Mouse (Mus musculus): ENCODE data around the gene Clba1. TPM values are rescaled to one million over a fixed set of nuclear protein-coding genes. Genes with fewer than 3 reads are reported as not detected.

The Clba1 gene
- polyA plus RNA-seq (2017; shearing (Covaris generic)) = under 1 TPM in 1 of 2 experiments, not detected in 1; 0.82 TPM

DNA sequence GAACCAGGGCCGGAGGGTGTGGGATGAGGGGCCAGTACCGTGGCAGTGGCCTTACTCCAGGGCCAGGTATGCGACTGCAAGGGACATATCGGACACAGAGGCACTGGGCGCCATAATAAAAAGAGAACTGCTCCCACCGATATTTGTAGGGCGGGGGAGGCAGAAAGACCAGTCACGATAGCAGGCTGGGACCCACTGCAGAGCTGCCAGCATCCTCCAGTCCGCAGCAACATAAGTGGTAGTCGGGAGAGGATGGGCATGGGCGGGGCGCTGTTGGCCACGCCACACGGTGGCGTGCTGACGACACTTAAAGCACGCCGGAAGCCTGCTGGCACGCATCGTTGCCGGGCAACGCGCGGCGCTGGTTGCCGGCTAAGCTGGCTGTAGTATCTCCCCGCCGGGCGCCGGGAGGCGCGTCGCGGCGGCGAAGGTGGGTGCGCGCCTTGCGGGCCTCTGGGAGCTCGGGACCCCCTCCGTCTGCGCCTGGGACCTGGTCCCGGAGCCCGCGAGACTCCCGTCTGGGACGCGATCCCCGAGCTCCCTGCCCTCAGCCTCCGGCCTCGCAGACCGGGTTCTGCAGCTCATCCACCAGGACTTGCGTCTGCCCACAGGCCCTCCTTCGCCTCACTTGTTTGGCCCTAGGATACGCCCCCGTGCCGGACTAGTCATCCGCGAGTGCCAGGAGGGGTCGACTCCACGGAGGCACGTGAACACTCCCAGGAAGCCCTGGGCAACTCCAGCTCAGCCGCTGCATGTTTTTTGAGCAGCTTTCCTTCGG, at the start of gene Clba1:
TSS of gene Clba1 (plus strand) at position 351 of the 778 bp plus-strand sequence.

DNA sequence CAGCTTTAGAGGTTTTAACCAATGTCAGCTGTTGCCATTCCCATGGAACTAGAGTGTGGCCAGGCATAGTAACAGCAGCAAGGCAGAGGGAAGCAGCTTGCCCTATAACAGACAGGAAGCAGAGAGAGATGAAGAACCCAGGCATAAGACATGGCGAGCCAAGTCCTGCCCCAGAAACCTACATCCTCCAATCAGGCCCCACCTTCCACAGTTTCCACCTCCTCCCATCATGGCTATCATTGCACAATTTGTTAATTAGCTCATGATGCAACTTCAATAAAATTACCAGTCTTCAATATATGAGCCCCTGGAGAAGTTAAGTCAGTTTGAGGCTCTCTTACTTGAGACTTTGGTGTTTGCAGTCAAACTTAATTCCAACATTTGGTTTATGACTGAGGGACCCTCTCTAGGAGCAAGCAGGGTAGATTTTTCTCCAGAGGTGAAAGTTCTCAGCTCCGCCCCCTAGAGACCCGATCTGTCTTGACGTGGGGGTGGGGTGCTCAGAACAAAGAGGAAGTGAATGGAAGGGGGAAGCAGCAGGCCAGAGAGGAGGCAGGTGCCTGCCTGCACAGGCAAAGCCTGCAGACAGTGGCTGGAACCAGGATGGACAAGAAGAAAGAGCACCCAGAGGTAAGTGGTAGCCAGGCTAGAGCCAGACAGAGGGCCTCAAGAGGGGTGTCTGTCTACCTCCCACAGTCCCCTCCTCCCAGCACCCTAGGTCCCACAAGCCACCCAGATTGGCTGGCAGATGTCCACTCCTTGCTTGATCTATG, 48.4 kb upstream of the Clba1 start, which contains the start of gene Pld4:
TSS of gene Pld4 (plus strand) at position 502 of the 773 bp plus-strand sequence.

DNA sequence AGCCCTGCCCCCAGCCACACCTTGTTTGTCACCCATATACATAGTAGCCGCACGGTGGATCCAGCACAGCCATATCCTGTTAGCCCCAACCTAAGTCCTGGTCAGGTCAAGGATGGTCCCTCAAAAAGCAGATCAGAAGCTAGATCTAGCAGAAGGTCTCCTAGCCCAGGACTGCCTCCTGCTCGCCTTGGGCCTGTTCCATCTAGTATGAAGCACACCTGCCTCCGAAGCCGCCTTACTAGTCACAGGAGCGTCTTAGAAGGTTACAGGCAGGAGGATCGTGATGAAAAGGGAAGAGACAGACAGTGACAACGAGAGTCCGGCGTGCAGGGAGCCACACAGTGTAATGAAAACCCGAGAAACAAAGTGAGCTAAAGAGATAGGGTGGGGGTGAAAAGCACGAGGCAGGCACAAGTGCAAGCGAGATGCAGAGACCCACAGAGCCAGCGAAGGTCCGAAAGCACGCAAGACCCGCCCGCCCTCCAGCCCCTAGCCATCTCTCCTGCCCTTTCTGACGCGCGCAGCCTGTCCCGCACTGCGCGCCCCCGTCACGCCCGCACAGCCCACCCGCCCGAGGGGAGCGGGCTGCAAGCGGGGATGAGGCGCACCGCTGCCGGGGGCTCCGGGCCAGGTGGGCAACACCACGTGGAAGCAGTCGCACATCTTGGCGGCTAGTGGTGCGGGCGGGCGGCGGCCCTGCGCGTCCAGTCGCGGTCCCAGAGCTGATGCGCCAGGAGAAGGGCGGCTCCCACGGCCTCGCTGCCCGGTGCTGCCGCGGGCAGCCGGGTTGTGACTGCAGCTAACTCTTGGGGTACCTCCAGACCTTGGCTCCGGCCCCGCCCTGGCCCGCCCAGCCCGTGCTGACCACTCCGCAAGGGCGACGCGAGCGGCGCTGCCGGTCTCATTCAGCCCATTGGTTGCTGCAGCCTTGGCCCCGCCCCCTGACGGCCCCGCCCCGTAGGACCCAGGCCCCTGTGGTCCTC, 6.6 kb upstream of the Clba1 start, which contains the start of gene Ahnak2:
TSS of gene Ahnak2 (minus strand) at position 794 of the 983 bp plus-strand sequence.

DNA sequence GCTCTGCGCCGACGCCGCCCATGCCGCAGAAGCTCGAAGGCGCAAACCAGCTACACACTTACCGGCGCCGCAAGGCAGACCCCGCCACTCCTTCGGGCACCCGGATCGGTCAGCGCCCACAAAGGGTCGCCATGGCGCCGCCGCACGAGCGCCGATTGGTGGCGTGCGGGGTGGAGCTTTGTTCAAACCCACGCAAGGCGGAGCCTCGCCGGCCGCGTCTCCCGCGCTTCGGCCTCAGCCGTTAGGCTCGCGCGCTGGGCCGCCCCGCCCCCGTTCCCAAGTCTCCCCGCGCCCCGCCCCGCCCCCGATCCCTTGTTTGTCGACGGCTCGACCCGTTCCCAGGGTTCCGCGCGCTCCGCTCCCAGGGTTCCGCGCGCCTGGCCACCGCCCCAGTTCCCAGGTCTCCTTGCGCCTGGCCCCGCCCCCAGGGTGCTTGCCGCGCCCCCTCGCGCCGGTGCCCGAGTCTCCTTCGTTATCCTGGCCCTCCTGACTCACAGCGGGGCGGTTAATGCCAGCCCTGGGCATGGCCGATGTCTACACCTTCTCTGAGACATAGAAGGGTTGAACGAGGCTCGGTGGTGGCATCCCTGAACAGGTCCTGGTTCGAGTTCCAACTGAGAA, 20.6 kb downstream of the Clba1 start, which contains the start of gene Cdca4:
TSS of gene Cdca4 (minus strand) at position 180 of the 621 bp plus-strand sequence.

Other genes with a start within 250 kb of the Clba1 start
- 10 to 100 TPM; 13.0 to 22.7 TPM for gene Inf2, start 220.2 kb upstream of the Clba1 start, polyA plus RNA-seq (2017; shearing (Covaris generic))
- 1 to 10 TPM; 1.8 to 5.6 TPM for gene Adssl1, start 188.9 kb upstream of the Clba1 start, polyA plus RNA-seq (2017; shearing (Covaris generic))
- 10 to 100 TPM; 33.8 to 36.5 TPM for gene Siva1, start 164.3 kb upstream of the Clba1 start, polyA plus RNA-seq (2017; shearing (Covaris generic))
- 100 to 1,000 TPM; 163 to 181 TPM for gene Akt1, start 134.1 kb upstream of the Clba1 start, polyA plus RNA-seq (2017; shearing (Covaris generic))
- 1 to 10 TPM; 3.5 to 5.5 TPM for gene Zbtb42, start 130.1 kb upstream of the Clba1 start, polyA plus RNA-seq (2017; shearing (Covaris generic))
- 10 to 100 TPM in 1 of 2 experiments, 1 to 10 TPM in 1; 9.6 to 20.3 TPM for gene Cep170b, start 88.5 kb upstream of the Clba1 start, polyA plus RNA-seq (2017; shearing (Covaris generic))
- 10 to 100 TPM in 1 of 2 experiments, 1 to 10 TPM in 1; 1.3 to 18.1 TPM for gene Pld4, start 48.3 kb upstream of the Clba1 start, polyA plus RNA-seq (2017; shearing (Covaris generic))
- gene Ahnak2, start 6.3 kb upstream of the Clba1 start, polyA plus RNA-seq (2017; shearing (Covaris generic)) = not detected
- gene Cdca4, start 20.5 kb downstream of the Clba1 start, polyA plus RNA-seq (2017; shearing (Covaris generic)) = 10 to 100 TPM; 69.2 to 88.8 TPM
- gene Gpr132, start 59.3 kb downstream of the Clba1 start, polyA plus RNA-seq (2017; shearing (Covaris generic)) = 10 to 100 TPM; 32.3 to 44.6 TPM
- 1 to 10 TPM; 2.0 to 2.2 TPM for gene Jag2, start 120.8 kb downstream of the Clba1 start, polyA plus RNA-seq (2017; shearing (Covaris generic))
- 10 to 100 TPM; 33.2 to 42.5 TPM for gene Nudt14, start 133.2 kb downstream of the Clba1 start, polyA plus RNA-seq (2017; shearing (Covaris generic))
- gene Btbd6, start 167.5 kb downstream of the Clba1 start, polyA plus RNA-seq (2017; shearing (Covaris generic)) = 10 to 100 TPM; 48.9 to 59.9 TPM
- gene Brf1, start 191.8 kb downstream of the Clba1 start, polyA plus RNA-seq (2017; shearing (Covaris generic)) = 100 to 1,000 TPM; 160 to 184 TPM
- 10 to 100 TPM; 24.7 to 40.2 TPM for gene Pacs2, start 205.6 kb downstream of the Clba1 start, polyA plus RNA-seq (2017; shearing (Covaris generic))